Mouse (Mus musculus) right cerebral cortex, postnatal 25 days (tissue): Measurements from ENCODE around the gene Aggf1.

Source experiments
- DNase-seq: peaks from one replicate; pipeline ENCODE4 v3.0.0; 2022

The Aggf1 gene

DNA sequence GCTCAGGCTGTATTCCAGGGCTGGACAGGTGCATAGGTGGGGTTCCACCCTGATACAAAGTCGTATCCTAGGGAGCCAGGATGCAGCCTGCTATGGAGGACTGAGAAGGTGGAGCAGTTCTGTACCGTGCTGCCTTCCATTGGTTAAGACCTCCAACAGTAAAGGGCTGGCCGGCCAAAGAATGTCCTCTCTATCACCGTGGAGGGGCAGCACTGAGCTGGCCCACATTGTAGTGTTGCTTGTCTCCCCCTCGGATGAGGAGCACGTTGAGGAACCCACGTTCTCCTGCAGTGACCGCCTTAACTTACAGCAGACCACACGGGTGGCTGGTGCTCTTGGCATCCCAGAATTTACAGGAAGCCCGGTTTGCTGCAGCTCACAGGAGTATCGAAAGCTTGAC is 44.6 kb downstream of the Aggf1 start:
- no peak for DNase-seq

DNA sequence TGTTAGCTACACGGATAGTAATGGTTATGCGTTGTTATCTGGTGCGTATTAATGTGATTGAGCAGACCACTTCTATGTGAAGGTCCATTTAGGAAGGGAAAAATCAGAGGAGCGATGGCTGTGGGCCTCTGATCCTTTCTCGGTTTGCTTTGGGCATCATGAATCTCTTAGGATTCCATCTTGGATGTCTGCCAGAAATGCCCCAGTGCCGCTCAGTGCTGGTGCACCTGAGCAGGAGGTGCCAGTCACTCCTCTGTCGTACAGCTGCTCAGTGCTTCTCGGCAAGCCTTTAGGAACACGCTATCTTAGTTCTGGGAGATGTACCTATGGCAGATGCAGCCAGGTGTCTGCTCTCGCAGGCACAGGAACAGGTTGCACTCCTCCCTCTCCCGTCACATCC is 46.4 kb downstream of the Aggf1 start:
- no peak for DNase-seq

DNA sequence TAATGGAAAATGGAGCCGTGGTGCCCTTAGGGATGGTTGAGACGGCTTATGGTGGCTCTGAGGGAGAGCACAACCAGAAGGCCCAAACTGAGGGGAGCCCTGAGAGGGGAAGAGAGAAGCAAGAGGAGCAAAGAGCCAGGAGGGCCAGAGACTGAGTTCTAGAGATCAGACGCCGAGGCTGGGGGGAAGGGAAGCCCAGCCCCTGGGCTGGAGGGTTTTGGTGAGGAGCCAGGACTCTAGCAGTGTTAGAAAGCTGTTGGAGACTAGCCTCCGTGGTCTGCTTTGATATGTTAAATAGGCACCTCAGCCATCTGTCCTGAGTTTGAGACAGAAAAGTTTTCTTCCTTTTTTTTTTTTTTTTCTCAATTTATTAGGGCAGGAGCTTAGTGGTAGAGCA is 47.8 kb downstream of the Aggf1 start:
- DNase-seq, result peak; percentile 22

DNA sequence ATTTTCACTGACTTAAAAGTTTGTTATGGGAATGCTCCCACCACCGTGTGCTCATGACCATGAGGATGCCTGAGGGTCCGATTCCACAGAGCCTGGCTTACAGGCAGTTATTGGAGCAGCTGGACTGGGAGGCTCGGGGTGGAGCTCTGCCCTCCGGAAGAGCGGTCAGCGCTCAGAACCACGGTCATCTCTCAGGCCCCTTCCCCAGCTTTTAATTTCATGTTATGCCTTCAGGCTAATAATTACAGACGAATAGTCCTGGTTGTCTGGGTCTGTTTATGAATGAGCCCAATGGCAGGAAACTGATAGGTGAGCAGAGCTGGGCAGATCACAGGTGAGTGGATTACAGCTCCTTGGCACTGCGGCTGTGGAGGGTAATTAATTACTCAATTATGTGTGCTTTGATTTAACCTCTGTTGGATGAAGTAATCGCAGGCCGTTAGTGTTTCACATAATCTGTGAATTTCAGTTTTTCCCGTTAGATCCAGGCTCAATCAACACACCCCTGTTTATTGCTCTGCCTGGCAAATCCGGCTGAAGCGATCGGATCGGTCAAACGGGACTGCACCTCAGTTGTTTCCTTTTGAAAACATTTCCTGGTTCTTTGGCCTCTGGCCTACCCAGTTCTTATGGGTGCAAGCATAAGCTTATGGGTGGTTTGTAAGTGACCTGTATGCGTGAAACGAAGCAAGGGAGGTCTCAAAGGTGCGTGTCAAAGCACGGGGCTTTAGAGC is 48.4 kb downstream of the Aggf1 start:
- no peak for DNase-seq

DNA sequence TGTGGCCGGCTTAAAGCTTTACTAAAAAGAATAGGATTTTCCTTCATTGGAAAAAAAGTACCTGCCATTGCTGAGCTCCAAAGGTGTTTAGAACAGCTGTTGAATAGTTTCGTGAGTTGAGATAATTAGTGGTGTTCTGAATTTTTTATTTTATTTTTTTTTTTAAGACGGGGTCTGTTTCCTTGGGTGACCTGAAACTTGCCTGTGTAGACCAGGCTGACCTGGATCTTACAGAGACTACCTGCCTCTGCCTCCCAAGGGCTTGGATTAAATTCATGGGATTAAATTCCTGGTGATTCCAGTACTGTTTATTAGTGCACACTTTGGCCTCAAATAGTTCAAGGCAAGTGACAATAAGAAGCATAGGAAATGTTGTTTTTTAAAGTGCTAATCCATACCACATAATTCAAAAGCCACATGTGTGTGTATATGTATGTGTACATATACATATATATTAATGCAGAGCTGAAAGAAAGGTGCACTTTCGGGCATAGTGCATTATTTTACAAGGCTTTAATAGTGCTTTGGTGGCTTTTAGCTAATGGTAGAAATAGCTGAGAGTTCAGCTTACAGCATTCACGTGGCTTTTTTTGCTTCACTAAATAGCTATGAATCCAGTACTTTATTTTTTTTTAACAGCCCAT is 49.1 kb downstream of the Aggf1 start:
- no peak for DNase-seq

DNA sequence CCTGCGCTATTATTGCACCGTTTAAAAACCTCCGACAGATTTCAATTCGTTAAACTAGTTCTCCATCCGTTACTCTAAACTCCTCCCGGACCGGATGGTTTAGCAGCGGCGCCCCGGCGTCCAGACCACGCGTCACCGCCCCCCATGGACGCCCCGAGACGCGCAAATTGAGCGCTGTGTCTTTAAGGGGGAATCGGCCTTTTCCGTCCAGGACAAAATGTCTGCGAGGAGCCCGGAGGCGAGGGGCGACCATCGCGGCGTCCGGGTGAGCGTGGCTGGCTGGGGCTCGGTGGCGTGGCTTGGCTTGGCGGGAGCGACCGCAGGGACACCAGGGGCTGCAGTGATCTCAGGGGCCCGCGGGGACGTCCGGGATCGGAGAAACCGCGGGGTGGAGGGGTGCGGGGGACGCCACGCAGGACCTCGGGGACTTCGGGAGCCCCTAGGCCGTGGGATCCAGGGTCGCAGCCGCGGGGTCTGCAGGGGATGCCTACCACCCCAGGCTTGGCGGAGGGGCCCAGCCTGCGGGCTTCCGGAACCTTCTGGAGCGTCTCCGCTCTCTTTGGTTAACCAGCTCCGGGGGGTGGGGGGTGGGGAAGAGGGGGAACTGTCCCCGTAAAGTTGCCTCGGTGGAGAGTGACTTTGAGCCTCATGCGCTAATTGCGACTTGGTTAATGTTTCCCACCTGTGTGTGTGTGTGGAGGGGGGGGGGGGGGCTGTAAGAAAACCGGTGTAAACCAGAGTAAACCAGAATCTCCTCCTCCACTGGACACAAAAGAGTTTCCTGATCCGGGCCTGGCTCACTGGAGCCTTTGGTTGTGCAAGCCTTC is 49.9 kb downstream of the Aggf1 start:
- peak; percentile 81 for DNase-seq

DNA sequence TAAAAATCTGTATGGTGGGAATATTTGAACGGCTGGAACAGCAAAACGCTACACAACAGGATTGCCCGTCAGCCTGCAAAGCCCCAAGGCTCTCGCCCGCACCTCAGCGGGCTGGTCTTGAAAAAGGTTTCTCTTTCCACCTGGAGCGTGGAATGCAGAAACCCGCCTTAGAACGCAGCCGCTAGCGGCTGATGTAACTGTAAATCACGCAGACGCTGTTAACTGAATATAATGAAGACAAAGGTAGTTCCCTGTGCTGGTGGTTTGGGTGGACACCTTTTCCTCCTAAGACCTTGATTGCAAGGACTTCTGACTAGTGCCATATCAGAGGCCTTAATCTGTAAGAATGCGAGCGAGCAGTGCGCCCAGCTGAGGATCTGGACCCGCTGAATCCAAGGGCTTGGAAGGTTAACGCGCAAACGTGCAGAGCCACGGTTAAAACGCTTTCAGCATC is 50.5 kb downstream of the Aggf1 start:
- peak; percentile 59 for DNase-seq

DNA sequence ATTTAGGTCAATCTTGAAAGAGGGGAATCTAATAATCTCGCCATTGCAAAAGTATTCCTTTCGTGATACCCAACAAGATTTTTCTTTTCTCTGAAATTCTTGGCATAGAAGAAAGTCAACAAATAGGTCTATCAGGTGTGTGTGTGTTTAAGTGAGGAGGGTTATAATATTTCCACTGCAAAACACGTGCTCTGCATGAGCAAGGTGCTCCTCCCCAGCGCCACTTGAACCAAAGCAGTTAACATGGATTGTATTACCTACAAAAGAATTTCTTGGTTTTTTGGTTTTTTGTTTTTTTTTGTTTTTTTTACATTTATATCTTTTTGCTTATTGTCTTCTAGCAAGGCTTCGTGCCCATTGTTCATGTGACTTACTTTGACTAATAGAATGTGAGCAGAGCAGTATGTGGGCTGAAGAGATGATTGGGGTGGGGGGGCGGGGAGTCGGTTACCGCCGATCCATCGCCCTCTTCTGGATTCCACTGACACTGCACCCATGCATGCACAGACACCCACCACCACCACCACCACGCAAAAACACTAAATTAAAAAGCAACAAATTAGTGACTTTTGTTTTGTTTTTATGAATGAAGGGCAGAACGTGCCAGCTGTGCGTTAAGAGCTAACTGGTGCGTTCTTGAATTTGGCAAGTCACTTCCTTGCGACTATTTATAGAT is 51.1 kb downstream of the Aggf1 start:
- DNase-seq, result peak; percentile 42

DNA sequence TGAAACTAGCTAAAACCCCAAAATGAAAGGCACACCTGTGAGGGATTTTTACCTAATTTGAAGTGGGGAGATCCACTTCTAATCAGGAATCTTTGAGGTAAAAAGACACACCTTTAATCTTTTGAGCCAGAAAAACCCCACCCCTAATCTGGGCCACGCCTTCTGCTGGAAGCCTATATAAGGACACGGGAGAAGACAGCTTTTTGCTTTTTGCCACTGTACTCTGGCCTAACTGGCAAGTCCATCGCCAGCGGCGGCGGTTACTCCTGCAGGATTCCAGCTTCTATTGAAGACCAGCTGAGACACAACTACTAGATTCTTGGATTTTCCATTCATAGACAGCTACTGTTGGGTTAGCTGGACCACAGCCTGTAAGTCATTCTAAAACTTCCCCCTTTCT is 51.8 kb downstream of the Aggf1 start, which contains the start of gene Zbed3:
Gene Zbed3, plus strand, starts transcription at position 213 of the 400 bp plus-strand sequence.
- no peak for DNase-seq

DNA sequence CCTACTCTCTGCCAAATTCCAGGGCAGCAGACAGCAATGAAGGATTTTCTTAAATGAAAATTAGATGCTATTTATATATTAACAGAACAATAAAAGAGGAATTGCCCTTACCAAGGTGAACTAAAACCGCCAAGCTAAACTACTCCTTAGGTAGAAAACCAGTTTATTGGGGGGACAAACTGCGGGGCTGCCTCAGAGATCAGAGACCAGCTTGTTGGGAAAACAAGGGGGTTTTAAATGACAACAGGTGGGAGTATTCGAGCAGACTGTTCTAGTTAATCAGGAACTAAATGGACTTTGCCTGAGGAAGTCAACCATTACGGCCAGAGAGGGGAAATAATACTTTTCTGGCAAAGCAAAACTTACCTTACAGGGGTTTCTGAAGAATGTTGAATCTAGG is 54.7 kb downstream of the Aggf1 start:
- DNase-seq, result no peak

DNA sequence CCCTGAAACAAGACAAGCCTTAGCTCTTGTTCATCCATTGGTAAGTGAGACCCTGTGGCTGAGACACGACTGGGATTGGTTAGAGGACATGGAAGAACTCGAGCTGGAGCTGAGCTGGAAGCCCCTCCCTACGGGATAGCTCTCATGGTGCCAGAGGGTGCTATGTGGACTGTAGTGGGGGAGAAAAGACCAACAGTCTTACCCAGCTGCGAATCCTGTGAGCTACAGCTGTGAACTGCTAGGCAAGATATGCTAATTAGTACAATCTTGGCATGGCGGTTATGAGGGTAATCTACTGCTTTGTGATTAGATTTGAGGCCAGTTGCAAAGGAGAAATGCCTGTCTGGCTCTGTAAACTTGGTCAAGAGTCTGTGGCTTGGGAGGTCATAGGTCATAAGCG is 56.0 kb downstream of the Aggf1 start:
- DNase-seq, result no peak

DNA sequence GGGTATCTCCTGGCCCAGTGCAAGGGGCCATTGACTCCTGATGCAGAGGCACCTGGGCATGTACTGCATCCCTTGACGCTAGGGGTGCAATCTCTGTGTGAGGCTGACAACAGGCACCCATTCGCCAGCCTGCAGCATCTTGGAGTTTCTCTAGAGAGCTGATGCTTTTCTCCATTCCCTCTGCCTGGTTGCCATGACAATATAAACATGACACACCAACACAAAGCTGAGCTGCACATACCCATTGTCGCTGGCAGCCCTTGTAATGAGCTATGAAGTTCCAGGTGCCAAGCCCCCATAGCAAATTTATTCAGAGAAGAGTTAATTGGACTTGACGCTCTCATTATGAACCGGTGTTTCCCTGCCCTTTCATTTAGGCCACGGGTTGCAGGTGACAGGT is 63.1 kb downstream of the Aggf1 start:
- DNase-seq, result peak; percentile 22

DNA sequence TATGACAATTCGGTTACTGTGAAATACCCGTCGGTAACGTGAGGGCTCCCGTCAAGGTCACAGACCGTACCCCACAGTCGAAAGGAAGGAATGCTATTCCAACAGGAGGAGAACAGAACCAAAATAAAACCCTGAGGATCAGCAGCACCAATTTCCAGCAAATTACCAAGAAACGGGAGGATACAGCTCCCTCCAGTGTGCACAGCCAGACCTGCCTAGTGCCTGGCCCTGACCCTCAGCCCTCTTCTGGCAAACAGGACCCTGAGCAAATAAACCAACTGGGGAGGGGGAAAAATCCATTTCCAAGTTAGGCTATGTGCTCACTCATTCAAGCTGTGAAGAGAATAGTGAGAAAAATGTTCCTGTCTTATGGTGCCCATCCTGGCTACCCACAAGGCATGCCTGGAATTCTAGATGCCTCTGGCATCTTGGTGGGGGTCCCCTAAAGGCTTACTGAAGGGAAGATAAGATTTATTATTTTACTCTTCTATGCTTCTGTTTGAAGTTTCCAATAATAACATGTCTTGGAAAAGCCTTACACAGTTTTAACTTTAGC is 68.0 kb downstream of the Aggf1 start:
- no peak for DNase-seq

DNA sequence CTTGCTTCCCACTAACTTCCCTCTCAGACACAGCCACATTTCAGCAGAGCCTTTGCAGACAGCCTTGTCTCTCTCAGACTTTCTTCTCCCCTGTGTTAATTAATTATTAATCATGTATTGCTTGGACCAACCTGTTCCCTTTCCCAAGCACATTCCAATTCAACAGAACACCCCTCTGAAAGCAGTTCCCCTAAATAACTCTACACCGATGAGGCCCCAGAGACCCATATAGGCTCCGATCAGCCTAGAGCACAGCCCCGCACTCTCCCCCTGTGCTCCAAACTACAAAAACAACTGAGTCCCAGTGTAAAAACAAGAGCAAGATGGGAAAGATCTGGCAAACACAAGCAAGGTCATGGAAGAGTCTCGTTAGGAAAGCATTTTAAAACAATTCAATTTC is 68.6 kb downstream of the Aggf1 start:
- DNase-seq, result no peak
